9 mouse cellular contexts compared by ENCODE assay signal in genomic region chr1:156667141-156667926, GRCm38 (mm10). TPM values are rescaled to one million over a fixed set of nuclear protein-coding genes. Genes with fewer than 3 reads are reported as not detected.
DNase-seq lines count a peak whose midpoint lies in the region; ATAC-seq and TF ChIP-seq lines count a peak whose summit lies in the region.
"Had no signal": no experiment of that assay in that cellular context is flagged by ENCODE, and none has a peak within 500 bp of the region (broad histone marks: within the 10 kb centered on the region; RNA-seq: fewer than 3 reads in every experiment).

No protein-coding gene starts in this region.

- H3K27ac ChIP-seq in gastrocnemius, adult 2 months: peak overlapping the region; percentile 73
- H3K27ac ChIP-seq: neural tube, embryonic 12.5 days had no signal

- ATAC-seq in Patski: peak; percentile 89
- ATAC-seq in megakaryocyte, adult 5-6 weeks (ENCODE audit: poor library complexity, severe bottlenecking): 0 out of 2 replicates have a peak, but pooled peaks have one; percentile 8

- no peaks in the 10 kb centered on the region for H3K27me3 ChIP-seq in Patski
- H3K27me3 ChIP-seq: neural tube, embryonic 12.5 days had no signal

- CTCF ChIA-PET in Patski (lab: Charles Lee): interaction anchor here (0.9 kb wide), 1 partner anchor 12 kb away, joined by 3 read pairs; no protein-coding TSS in a partner anchor

- H3K4me3 ChIP-seq in gastrocnemius, adult 2 months: no peak overlapping the region
- H3K4me3 ChIP-seq: neural tube, embryonic 12.5 days had no signal

- intact Hi-C loops in gastrocnemius, adult 2 months (cut with DNase I): no loop called here
- intact Hi-C loops in heart, postnatal 10 days (cut with DNase I): no loop called here

- in situ Hi-C loops in Patski (cut with MboI; ENCODE audit: low pct_unique_long_range_greater_than_20kb): no loop called here

- peak; percentile 28 for DNase-seq in gastrocnemius, adult 2 months
- DNase-seq in gastrocnemius, postnatal 10 days: no peak
- peak; percentile 27 for DNase-seq in Patski (ENCODE audit: low read depth, low spot score)
- peak; percentile 65 to 74 for DNase-seq in heart, postnatal 10 days
- no peak for DNase-seq in cerebellum, postnatal 36 days
- DNase-seq in kidney, adult 18-20 months: no peak
- no peak for DNase-seq in frontal cortex, postnatal 10 days (ENCODE audit: low spot score in 2 of 2)

- POLR2A ChIA-PET in Patski (lab: Charles Lee): no interaction called here

- no peak for TF ChIP-seq CTCF in gastrocnemius, adult 2 months (IDR thresholded peaks at IDR 0.05)
- no peak for TF ChIP-seq CTCF in Patski (IDR thresholded peaks at IDR 0.05)

RNA-seq across cellular contexts. Expression of gene Tor3a, which starts 6.8 kb away (rescaled TPM):
- 1 to 10 TPM; 4.9 to 5.4 TPM for total RNA-seq in gastrocnemius, adult 2 months (2021)
- total RNA-seq in gastrocnemius, postnatal 10 days (2021): 1 to 10 TPM; 7.0 to 8.0 TPM
- polyA plus RNA-seq in Patski (2021): 29.5 TPM
- total RNA-seq in heart, postnatal 10 days (2021): 10 to 100 TPM; 11.2 to 14.3 TPM
- 18.4 and 25.5 TPM in 2 replicates for total RNA-seq in megakaryocyte, adult 5-6 weeks (2015)
- total RNA-seq in megakaryocyte, adult 5-6 weeks (2017): 27.2 and 39.1 TPM in 2 replicates

RNA-seq across cellular contexts. Expression of gene Fam20b, which starts 51.6 kb away (rescaled TPM):
- total RNA-seq in gastrocnemius, adult 2 months (2021): 10 to 100 TPM; 28.5 to 35.2 TPM
- total RNA-seq in gastrocnemius, postnatal 10 days (2021): 10 to 100 TPM; 29.7 to 31.6 TPM
- 53.2 TPM for polyA plus RNA-seq in Patski (2021)
- 10 to 100 TPM; 45.0 to 47.7 TPM for total RNA-seq in heart, postnatal 10 days (2021)
- total RNA-seq in megakaryocyte, adult 5-6 weeks (2015): 14.7 and 15.7 TPM in 2 replicates
- 37.9 and 41.6 TPM in 2 replicates for total RNA-seq in megakaryocyte, adult 5-6 weeks (2017)

Comparison
In these comparisons a context has a peak if more than half of its experiments do, and no peak if none do; other contexts are left out.
1. DNase-seq: peak in gastrocnemius, adult 2 months (single experiment), Patski (single experiment) and heart, postnatal 10 days (2 of 2); none in gastrocnemius, postnatal 10 days (single experiment), cerebellum, postnatal 36 days (0 of 2), kidney, adult 18-20 months (single experiment) and frontal cortex, postnatal 10 days (0 of 2).